Mouse (Mus musculus): ENCODE measurements at regions not wholly inside any gene's neighbourhood (a gene's known extent, or its start where the extent isn't known, plus 50 kb on each side); places are given as distances from the start of the nearest gene placed in this dataset.

DNA sequence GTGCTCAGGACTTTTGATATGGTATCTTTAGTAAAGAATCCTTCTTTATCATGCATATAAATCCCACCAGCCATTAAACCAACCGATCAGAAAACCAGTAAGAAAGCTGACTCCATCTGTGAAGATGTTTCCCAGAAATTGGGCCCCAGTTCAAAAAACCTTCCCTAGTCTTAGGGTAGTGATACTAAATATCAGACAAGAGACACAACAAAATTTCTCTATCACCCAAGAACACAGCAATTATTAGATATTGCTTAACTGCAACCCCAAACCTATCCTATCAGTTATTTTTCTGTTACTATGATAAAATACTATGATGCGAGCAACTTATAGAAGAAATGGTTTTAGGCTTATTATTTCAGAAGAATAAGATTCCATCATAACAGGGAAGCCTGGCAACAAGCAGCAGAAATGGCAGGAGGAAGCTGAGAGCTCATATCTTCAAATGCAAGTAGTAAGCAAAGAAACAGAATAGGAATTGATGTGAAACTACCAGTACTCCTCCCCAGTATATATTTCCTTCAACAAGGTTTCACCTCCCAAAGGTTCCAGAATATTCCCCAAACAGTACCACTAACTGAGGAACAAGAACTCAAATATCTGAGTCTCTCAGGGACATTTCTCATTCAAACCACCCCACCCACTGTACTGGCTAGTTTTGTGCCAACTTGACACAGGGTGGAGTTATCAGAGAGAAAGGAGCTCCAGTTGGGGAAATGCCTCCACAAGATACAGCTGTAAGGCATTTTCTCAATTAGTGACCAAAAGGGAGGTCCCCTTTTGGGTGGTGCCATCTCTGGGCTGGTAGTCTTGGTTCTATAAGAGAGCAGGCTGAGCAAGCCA is 234.1 kb downstream of the Tex13c3 start:
- Histone ChIP-seq H3K9me3 (ENCODE audit: control insufficient read depth, low read length) (no peaks in the 10 kb centered on the region), H3K36me3 (replicated peaks; ENCODE audit: control insufficient read depth, insufficient read depth) (no peaks in the 10 kb centered on the region), H3K9ac (no peak overlapping the region), H3K27ac (no peak overlapping the region), H3K4me3 (replicated peaks; ENCODE audit: low read length) (no peak overlapping the region), H3K27me3 (ENCODE audit: control insufficient read depth, insufficient read depth, low read length) (no peaks in the 10 kb centered on the region), H3K4me2 (replicated peaks) (no peak overlapping the region), H3K4me1 (replicated peaks; ENCODE audit: control insufficient read depth, insufficient read depth, low read length) (no peaks in the 10 kb centered on the region)
- 89% methylated on average over 2 of the region's 2 CpGs for WGBS
- DNase-seq (ENCODE audit: low spot score) (no peak), ATAC-seq (ENCODE audit: low FRiP score) (no peak)

DNA sequence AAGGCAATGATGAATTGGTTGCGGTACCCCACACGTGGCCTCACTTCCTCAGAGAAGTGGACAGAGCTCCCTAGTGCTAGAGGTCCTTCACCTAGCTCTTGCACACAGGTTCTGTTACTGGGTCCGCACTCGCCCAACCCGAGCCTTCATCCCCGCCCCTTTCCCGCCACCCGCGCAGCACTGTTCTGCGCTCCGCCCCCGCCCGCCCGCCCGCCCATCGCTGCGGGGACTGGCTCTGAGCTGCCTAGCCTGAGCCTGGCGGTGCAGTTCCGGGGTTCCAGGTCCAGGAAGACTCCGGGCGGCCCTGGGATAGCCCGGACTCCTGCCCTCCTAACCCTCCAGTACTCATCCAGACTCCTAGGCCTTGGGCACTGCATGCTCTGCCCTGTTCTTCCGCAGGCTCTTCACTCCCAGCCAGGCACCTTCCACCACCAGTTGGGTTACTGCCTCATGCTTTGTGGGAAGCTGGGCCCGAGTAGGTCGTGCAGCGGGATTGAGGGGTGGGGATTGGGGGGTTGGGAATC is 243.3 kb downstream of the Tex13c3 start:
- no peaks in the 10 kb centered on the region for H3K36me3 ChIP-seq (replicated peaks; ENCODE audit: control insufficient read depth, insufficient read depth)
- WGBS = 9% methylated on average over 23 of the region's 26 CpGs
- ATAC-seq (ENCODE audit: low FRiP score) = peak; percentile 89

DNA sequence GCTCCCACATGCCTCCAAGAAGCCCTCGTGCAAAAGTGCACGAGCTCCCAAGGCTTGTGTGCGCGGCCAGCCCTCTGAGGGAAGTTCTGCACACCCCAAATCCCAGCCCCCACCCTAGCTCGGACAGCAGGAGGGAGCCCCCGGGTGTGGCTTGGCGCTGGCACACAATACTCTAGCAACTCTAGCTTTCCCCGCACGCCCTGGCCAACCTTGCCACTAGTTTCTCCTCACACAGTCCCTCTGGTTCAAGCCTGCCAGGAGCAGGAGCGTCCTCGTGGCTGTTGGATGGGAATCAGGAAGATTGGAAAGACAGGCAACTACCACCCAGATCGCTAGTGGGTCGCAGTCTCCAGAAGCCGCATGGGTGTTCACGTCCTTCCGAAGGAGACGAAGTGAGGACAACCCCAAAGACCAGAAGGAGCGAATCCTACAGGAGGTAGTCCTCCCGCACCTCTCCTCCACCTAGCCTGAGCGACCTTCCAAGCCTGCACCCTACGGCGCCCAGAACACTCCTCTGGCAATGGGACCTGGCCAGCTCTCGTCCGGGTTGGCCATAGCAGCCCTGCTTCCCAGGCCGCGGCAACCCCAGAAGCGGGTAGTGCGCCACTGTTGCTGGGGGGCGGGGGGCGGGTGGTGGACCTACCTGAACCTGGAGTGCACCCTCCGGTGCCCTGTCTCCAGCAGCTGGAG is 243.9 kb downstream of the Tex13c3 start:
- no peak overlapping the region for H3K27ac ChIP-seq
- WGBS = 17% methylated on average over 30 of the region's 31 CpGs
- no peaks in the 10 kb centered on the region for H3K9me3 ChIP-seq (ENCODE audit: control insufficient read depth, low read length)
- H3K9ac ChIP-seq = peak overlapping the region; percentile 58
- DNase-seq (ENCODE audit: low spot score) = no peak
- no peaks in the 10 kb centered on the region for H3K36me3 ChIP-seq (replicated peaks; ENCODE audit: control insufficient read depth, insufficient read depth)
- peak; percentile 61; the same call in 1 of the 2 replicates for ATAC-seq (ENCODE audit: low FRiP score)
- peak overlapping the region; percentile 73 for H3K4me2 ChIP-seq (replicated peaks)
- no peaks in the 10 kb centered on the region for H3K4me1 ChIP-seq (replicated peaks; ENCODE audit: control insufficient read depth, insufficient read depth, low read length)
- H3K27me3 ChIP-seq (ENCODE audit: control insufficient read depth, insufficient read depth, low read length) = no peaks in the 10 kb centered on the region
- peak overlapping the region; percentile 43 for H3K4me3 ChIP-seq (replicated peaks; ENCODE audit: low read length)

More for the DNA sequence above, 243.3 kb downstream of the Tex13c3 start:
- peak overlapping the region; percentile 73 for H3K4me2 ChIP-seq (replicated peaks)
- DNase-seq (ENCODE audit: low spot score) = no peak
- H3K9ac ChIP-seq = peak overlapping the region; percentile 58
- no peaks in the 10 kb centered on the region for H3K9me3 ChIP-seq (ENCODE audit: control insufficient read depth, low read length)
- H3K4me3 ChIP-seq (replicated peaks; ENCODE audit: low read length) = peak overlapping the region; percentile 43
- H3K27ac ChIP-seq = no peak overlapping the region
- H3K27me3 ChIP-seq (ENCODE audit: control insufficient read depth, insufficient read depth, low read length) = no peaks in the 10 kb centered on the region
- H3K4me1 ChIP-seq (replicated peaks; ENCODE audit: control insufficient read depth, insufficient read depth, low read length) = no peaks in the 10 kb centered on the region

DNA sequence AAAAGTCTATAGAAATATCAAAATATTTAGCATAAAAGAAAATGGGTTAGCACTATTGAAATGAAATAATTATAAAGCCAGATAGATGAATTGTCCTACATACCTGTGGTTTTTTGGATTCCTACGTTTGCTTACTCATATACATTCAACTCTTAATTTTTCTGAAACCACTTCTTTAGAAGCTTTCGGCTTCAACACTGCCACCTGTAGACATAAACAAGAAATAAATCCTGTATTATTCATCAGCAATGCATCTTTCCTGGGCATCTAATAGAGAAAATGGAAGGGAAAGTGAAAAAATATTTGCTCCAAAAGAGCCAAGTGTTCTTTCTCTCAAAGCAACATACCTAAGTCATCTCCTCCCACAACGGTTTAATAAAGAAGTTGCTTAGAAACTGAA is 245.7 kb downstream of the Tex13c3 start:
- 75% methylated on average over 3 of the region's 3 CpGs for WGBS
- H3K9me3 ChIP-seq (ENCODE audit: control insufficient read depth, low read length) = no peaks in the 10 kb centered on the region
- no peak overlapping the region for H3K9ac ChIP-seq
- no peak overlapping the region for H3K27ac ChIP-seq
- H3K36me3 ChIP-seq (replicated peaks; ENCODE audit: control insufficient read depth, insufficient read depth) = no peaks in the 10 kb centered on the region
- no peak overlapping the region for H3K4me2 ChIP-seq (replicated peaks)
- ATAC-seq (ENCODE audit: low FRiP score) = no peak
- no peaks in the 10 kb centered on the region for H3K27me3 ChIP-seq (ENCODE audit: control insufficient read depth, insufficient read depth, low read length)
- no peak overlapping the region for H3K4me3 ChIP-seq (replicated peaks; ENCODE audit: low read length)
- DNase-seq (ENCODE audit: low spot score) = no peak
- no peaks in the 10 kb centered on the region for H3K4me1 ChIP-seq (replicated peaks; ENCODE audit: control insufficient read depth, insufficient read depth, low read length)

DNA sequence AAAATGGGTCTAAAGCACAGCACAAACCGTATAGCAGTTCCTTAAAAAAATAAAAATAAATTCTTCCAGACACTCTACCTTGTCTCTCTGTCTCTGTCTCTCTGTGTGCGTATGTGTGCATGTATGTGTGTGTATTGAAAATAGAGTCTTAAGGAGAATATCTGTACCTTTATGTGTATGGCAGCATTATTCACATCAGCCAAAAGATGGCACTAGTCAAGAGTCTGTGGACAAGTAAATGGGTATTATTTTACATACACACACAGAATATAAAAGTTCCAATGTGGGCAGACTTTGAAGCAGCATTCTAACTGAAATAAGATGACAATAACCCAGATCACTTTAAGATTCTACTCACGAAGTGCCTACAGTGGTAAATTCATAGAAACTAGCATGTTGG is 249.3 kb downstream of the Tex13c3 start:
- DNase-seq (ENCODE audit: low spot score) (no peak), ATAC-seq (ENCODE audit: low FRiP score) (no peak)
- H3K9ac ChIP-seq = no peak overlapping the region
- H3K27me3 ChIP-seq (ENCODE audit: control insufficient read depth, insufficient read depth, low read length) = no peaks in the 10 kb centered on the region
- no peaks in the 10 kb centered on the region for H3K36me3 ChIP-seq (replicated peaks; ENCODE audit: control insufficient read depth, insufficient read depth)
- no peak overlapping the region for H3K4me3 ChIP-seq (replicated peaks; ENCODE audit: low read length)
- no peaks in the 10 kb centered on the region for H3K9me3 ChIP-seq (ENCODE audit: control insufficient read depth, low read length)
- no peaks in the 10 kb centered on the region for H3K4me1 ChIP-seq (replicated peaks; ENCODE audit: control insufficient read depth, insufficient read depth, low read length)
- no peak overlapping the region for H3K4me2 ChIP-seq (replicated peaks)
- no peak overlapping the region for H3K27ac ChIP-seq
- WGBS = 84% methylated on average over 3 of the region's 3 CpGs

DNA sequence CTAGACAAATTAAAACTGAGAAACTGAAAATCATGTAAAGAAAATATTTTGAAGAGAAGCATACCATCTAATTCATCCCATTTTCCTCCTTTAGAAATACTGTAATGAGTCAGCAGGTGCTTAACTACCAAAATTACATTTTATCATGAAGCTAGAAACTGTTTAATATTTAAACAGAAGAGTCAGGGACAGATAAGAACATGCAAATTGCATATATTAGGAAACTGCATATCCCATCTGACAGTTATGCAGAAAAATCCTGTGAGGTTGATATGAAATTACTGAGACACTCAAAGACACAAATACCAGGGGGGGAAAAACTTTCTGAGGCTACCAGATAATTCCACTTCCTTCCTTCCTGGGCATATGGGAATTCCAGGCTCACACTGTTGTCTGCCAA is 257.8 kb downstream of the Tex13c3 start:
- ATAC-seq (ENCODE audit: low FRiP score) (no peak), DNase-seq (ENCODE audit: low spot score) (no peak)
- H3K4me3 ChIP-seq (replicated peaks; ENCODE audit: low read length) = no peak overlapping the region
- H3K4me1 ChIP-seq (replicated peaks; ENCODE audit: control insufficient read depth, insufficient read depth, low read length) = no peaks in the 10 kb centered on the region
- no peaks in the 10 kb centered on the region for H3K36me3 ChIP-seq (replicated peaks; ENCODE audit: control insufficient read depth, insufficient read depth)
- H3K9ac ChIP-seq = no peak overlapping the region
- H3K27ac ChIP-seq = no peak overlapping the region
- no peak overlapping the region for H3K4me2 ChIP-seq (replicated peaks)
- H3K9me3 ChIP-seq (ENCODE audit: control insufficient read depth, low read length) = no peaks in the 10 kb centered on the region
- H3K27me3 ChIP-seq (ENCODE audit: control insufficient read depth, insufficient read depth, low read length) = no peaks in the 10 kb centered on the region

DNA sequence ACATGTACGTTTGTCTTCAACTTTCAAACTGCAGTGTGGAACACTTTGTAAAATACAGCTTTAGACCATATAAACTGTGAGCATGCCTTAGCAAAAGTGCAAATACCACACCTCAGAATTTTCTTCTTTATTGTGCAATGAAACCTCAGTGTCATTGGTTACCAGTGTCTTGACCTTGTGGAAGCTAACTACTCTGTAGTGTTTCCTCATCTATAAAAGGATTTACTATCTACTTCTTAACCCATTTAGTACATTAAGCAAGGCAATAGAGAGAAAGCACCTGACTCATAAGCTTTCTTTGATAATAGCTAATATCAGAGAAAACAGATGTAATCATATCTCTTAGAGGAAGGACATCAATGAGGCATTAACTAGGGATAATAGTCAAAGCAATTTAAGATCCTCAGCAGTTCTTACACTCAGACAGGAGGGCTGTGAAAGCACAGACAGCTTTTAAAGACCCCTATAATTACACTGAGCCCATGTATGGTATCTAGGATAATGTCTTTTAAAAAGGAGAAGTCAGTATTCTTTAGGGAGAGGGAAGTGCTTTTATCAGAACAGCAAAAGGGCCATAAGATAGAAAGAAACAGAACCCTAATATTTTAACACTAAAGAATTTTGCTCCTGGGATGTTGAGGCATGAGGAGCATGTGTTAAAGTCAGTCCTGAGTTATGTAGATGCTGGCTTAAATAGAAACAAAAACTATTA is 260.2 kb downstream of the Tex13c3 start:
- Histone ChIP-seq H3K27ac (no peak overlapping the region), H3K4me3 (replicated peaks; ENCODE audit: low read length) (no peak overlapping the region), H3K27me3 (ENCODE audit: control insufficient read depth, insufficient read depth, low read length) (no peaks in the 10 kb centered on the region), H3K9ac (no peak overlapping the region), H3K4me1 (replicated peaks; ENCODE audit: control insufficient read depth, insufficient read depth, low read length) (no peaks in the 10 kb centered on the region), H3K9me3 (ENCODE audit: control insufficient read depth, low read length) (no peaks in the 10 kb centered on the region), H3K4me2 (replicated peaks) (no peak overlapping the region), H3K36me3 (replicated peaks; ENCODE audit: control insufficient read depth, insufficient read depth) (no peaks in the 10 kb centered on the region)
- no peak for DNase-seq (ENCODE audit: low spot score)
- WGBS = 82% methylated on average over 1 of the region's 1 CpGs
- ATAC-seq (ENCODE audit: low FRiP score) = no peak

DNA sequence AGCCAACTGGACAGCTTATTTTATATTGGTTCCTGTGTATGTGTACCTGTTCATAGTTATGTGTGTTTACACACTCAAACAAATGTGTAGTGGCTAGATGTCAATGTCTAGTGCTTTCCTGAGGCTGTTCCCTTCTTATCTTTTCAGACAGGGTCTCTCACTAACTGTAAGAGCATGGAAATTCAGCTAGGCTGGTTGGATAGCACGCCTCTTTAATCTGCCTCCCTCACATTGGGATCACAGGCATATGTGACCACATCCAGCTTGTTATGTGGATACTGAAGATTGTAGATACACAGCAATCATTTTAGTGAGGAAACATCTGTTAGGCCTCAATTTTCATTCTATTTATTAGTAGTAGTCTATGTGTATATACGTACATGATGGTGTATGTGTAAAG is 261.4 kb downstream of the Tex13c3 start:
- DNase-seq (ENCODE audit: low spot score) (no peak), ATAC-seq (ENCODE audit: low FRiP score) (no peak)
- WGBS = 88% methylated on average over 2 of the region's 2 CpGs
- Histone ChIP-seq H3K4me3 (replicated peaks; ENCODE audit: low read length) (no peak overlapping the region), H3K4me1 (replicated peaks; ENCODE audit: control insufficient read depth, insufficient read depth, low read length) (no peaks in the 10 kb centered on the region), H3K27me3 (ENCODE audit: control insufficient read depth, insufficient read depth, low read length) (no peaks in the 10 kb centered on the region), H3K9ac (no peak overlapping the region), H3K36me3 (replicated peaks; ENCODE audit: control insufficient read depth, insufficient read depth) (no peaks in the 10 kb centered on the region), H3K27ac (no peak overlapping the region), H3K9me3 (ENCODE audit: control insufficient read depth, low read length) (no peaks in the 10 kb centered on the region), H3K4me2 (replicated peaks) (no peak overlapping the region)

DNA sequence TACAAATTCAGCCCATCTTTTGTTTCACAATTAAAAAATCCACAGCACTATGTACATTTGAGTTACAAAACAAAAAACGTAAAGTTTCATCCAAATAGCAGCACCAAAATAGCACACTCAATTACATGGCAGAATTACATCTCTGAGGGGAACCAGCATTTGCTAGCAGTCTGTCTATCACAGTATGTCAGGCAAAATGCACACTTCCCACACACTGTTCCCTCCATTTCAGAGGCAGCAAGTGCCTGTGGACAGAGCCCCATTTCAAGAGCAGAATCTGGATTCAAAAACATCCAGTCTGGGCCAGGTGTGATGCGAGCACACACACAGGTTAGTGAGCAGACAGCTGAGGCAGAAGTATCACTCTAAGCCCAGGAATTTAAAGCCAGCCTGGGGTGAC is 261.8 kb downstream of the Tex13c3 start:
- no peak overlapping the region for H3K4me2 ChIP-seq (replicated peaks)
- 91% methylated on average over 2 of the region's 2 CpGs for WGBS
- no peaks in the 10 kb centered on the region for H3K9me3 ChIP-seq (ENCODE audit: control insufficient read depth, low read length)
- no peaks in the 10 kb centered on the region for H3K27me3 ChIP-seq (ENCODE audit: control insufficient read depth, insufficient read depth, low read length)
- no peak overlapping the region for H3K4me3 ChIP-seq (replicated peaks; ENCODE audit: low read length)
- H3K4me1 ChIP-seq (replicated peaks; ENCODE audit: control insufficient read depth, insufficient read depth, low read length) = no peaks in the 10 kb centered on the region
- ATAC-seq (ENCODE audit: low FRiP score) (no peak), DNase-seq (ENCODE audit: low spot score) (no peak)
- H3K36me3 ChIP-seq (replicated peaks; ENCODE audit: control insufficient read depth, insufficient read depth) = no peaks in the 10 kb centered on the region
- no peak overlapping the region for H3K9ac ChIP-seq
- no peak overlapping the region for H3K27ac ChIP-seq
